ENCODE assay signal across 8 mouse cellular contexts in genomic region chr2:144267731-144268015, GRCm38 (mm10). TPM values are rescaled to one million over a fixed set of nuclear protein-coding genes. Genes with fewer than 3 reads are reported as not detected.
DNase-seq lines count a peak whose midpoint lies in the region; ATAC-seq and TF ChIP-seq lines count a peak whose summit lies in the region.

No protein-coding gene starts in this region.

- H3K4me1 ChIP-seq in MEL (ENCODE audit: control insufficient read depth in 1 of 2, insufficient read depth in 2 of 2, low read length in 2 of 2) = peaks cover 4 to 18% of the 10 kb centered on the region in 2 experiments
- H3K4me1 ChIP-seq in heart, postnatal 0 days (ENCODE audit: control insufficient read depth, insufficient read depth) = peaks cover 33% of the 10 kb centered on the region

- H3K9ac ChIP-seq in MEL (ENCODE audit: control insufficient read depth, low read depth, low read length, poor library complexity, severe bottlenecking) = peak overlapping the region; percentile 99
- H3K9ac ChIP-seq in heart, postnatal 0 days (replicated peaks; ENCODE audit: low read depth, low read length) = peak overlapping the region; percentile 27; the same call in 1 of the 2 replicates

- H3K9me3 ChIP-seq in MEL (replicated peaks; ENCODE audit: insufficient read depth, low read length) = no peaks in the 10 kb centered on the region
- H3K9me3 ChIP-seq in heart, postnatal 0 days (replicated peaks; ENCODE audit: control insufficient read depth, low read length) = no peaks in the 10 kb centered on the region

- TF ChIP-seq CTCF in MEL (IDR thresholded peaks at IDR 0.05 in 2 of 3, conservative IDR thresholded peaks at IDR 0.05 in 1 of 3; ENCODE audit: control insufficient read depth in 1 of 3, insufficient read depth in 1 of 3, low read depth in 2 of 3, low read length in 3 of 3, poor library complexity in 1 of 3, severe bottlenecking in 1 of 3) = no peak
- TF ChIP-seq CTCF in heart, postnatal 0 days (IDR thresholded peaks at IDR 0.05; ENCODE audit: low read depth) = no peak

- peaks cover 91% of the 10 kb centered on the region for H3K79me2 ChIP-seq in MEL (ENCODE audit: control insufficient read depth, insufficient read depth, low read length, poor library complexity)

- no peak for TF ChIP-seq POLR2A in MEL (IDR thresholded peaks at IDR 0.05; ENCODE audit: control insufficient read depth in 1 of 2, insufficient read depth in 1 of 2, low read depth in 1 of 2, low read length in 2 of 2, poor library complexity in 1 of 2)

- peak overlapping the region; percentile 33 for H3K27ac ChIP-seq in MEL (ENCODE audit: control insufficient read depth, low read depth, low read length)
- H3K27ac ChIP-seq in heart, postnatal 0 days (ENCODE audit: low read depth) = peak overlapping the region; percentile 51; the same call in 1 of the 2 replicates

- peak overlapping the region; percentile 62 to 85 for H3K4me3 ChIP-seq in MEL (ENCODE audit: control insufficient read depth in 1 of 2, insufficient read depth in 1 of 2, low read depth in 2 of 2, low read length in 2 of 2)
- H3K4me3 ChIP-seq in heart, postnatal 0 days (ENCODE audit: low read depth, low read length) = no peak overlapping the region

- no peak for ATAC-seq in heart, postnatal 0 days (ENCODE audit: insufficient read depth, low read depth)

- DNase-seq in layer of hippocampus, adult 9-11 months = peak; percentile 37
- no peak for DNase-seq in layer of hippocampus, postnatal 25 days (ENCODE audit: extremely low spot score in 1 of 2, low spot score in 1 of 2)
- DNase-seq in MEL (ENCODE audit: low read depth, low spot score) = peak; percentile 68
- no peak for DNase-seq in heart, postnatal 0 days (ENCODE audit: low spot score)
- DNase-seq in lung, postnatal 25 days (ENCODE audit: low spot score) = peak; percentile 67
- DNase-seq in retina, embryonic 14.5 days (ENCODE audit: low spot score) = no peak
- DNase-seq in urinary bladder, postnatal 36 days (ENCODE audit: low spot score in 2 of 2) = no peak
- DNase-seq in gastrocnemius, postnatal 4 days (ENCODE audit: low spot score in 2 of 2) = no peak

- no peak for TF ChIP-seq RAD21 in MEL (IDR thresholded peaks at IDR 0.05; ENCODE audit: low read depth, low read length)

- no peak for TF ChIP-seq EP300 in MEL (IDR thresholded peaks at IDR 0.05; ENCODE audit: low read depth in 1 of 2, low read length in 2 of 2)
- TF ChIP-seq EP300 in heart, postnatal 0 days (IDR thresholded peaks at IDR 0.05; ENCODE audit: low read depth) = no peak

- WGBS in heart, postnatal 0 days = 18% methylated on average over 1 of the region's 1 CpGs

- H3K36me3 ChIP-seq in MEL (ENCODE audit: control insufficient read depth in 1 of 2, insufficient read depth in 2 of 2, low read length in 2 of 2) = peaks cover 17 to 58% of the 10 kb centered on the region in 2 experiments
- H3K36me3 ChIP-seq in heart, postnatal 0 days (replicated peaks; ENCODE audit: control insufficient read depth, insufficient read depth, low read length) = no peaks in the 10 kb centered on the region; the same call in 1 of the 2 replicates

- H3K27me3 ChIP-seq in MEL (ENCODE audit: control insufficient read depth in 1 of 2, insufficient read depth in 2 of 2, low read length in 2 of 2) = no peaks in the 10 kb centered on the region
- H3K27me3 ChIP-seq in heart, postnatal 0 days (ENCODE audit: control insufficient read depth, insufficient read depth, low read length) = no peaks in the 10 kb centered on the region

- H3K4me2 ChIP-seq in heart, postnatal 0 days (ENCODE audit: low read depth, low read length) = peak overlapping the region; percentile 84

TF ChIP-seq in MEL, 35 proteins besides CTCF, POLR2A, EP300 and RAD21:
- TF ChIP-seq POLR2AphosphoS5 (IDR thresholded peaks at IDR 0.05; ENCODE audit: borderline replicate concordance, low read depth, low read length) = no peak
- peak; percentile 46; the same call in 1 of the 2 replicates for TF ChIP-seq MYC (IDR thresholded peaks at IDR 0.05; ENCODE audit: low read depth, low read length)
- peak; percentile 57; the same call in 1 of the 2 replicates for TF ChIP-seq USF1 (IDR thresholded peaks at IDR 0.05; ENCODE audit: low read depth, low read length)
- peak; percentile 37; the same call in 1 of the 2 replicates for TF ChIP-seq MXI1 (IDR thresholded peaks at IDR 0.05; ENCODE audit: low read depth, low read length)
- no peak for TF ChIP-seq MAX (IDR thresholded peaks at IDR 0.05; ENCODE audit: low read length)
- no peak for TF ChIP-seq RCOR1 (IDR thresholded peaks at IDR 0.05; ENCODE audit: low read depth, low read length)
- TF ChIP-seq ETS1 (IDR thresholded peaks at IDR 0.05; ENCODE audit: low read depth, low read length) = 0 out of 2 replicates have a peak, but pooled peaks have one; percentile 22
- TF ChIP-seq ZKSCAN1 (IDR thresholded peaks at IDR 0.05; ENCODE audit: low read depth, low read length) = no peak
- TF ChIP-seq ZC3H11A (IDR thresholded peaks at IDR 0.05; ENCODE audit: low read depth, low read length) = no peak
- no peak for TF ChIP-seq SIN3A (IDR thresholded peaks at IDR 0.05; ENCODE audit: low read length)

RNA-seq across cellular contexts. Expression of gene Mgme1, which starts 2.8 kb away (rescaled TPM):
- 1 to 10 TPM; 4.7 to 5.4 TPM for total RNA-seq in layer of hippocampus, postnatal 25 days (2021)
- total RNA-seq in MEL (2012; rRNA removed) = 14.1 and 16.8 TPM in 2 replicates
- 10 to 100 TPM in 1 of 2 experiments, not detected in 1; 20.3 TPM for polyA plus RNA-seq in MEL (2012; ENCODE audit: insufficient read depth in 1 of 2, insufficient read length in 2 of 2, low read depth in 1 of 2, low replicate concordance in 2 of 2, missing spikeins in 1 of 2)
- 7.5 and 11.1 TPM in 2 replicates for total RNA-seq in heart, postnatal 0 days (2014; rRNA removed; ENCODE audit: low replicate concordance)
- 12.6 and 14.6 TPM in 2 replicates for polyA plus RNA-seq in heart, postnatal 0 days (2015; fragmentation: Nextera tagmentation; extraction: Ambion mirVana)
- 1 to 10 TPM; 6.3 to 6.6 TPM for total RNA-seq in gastrocnemius, postnatal 4 days (2021)

RNA-seq across cellular contexts. Expression of gene Snx5, which starts 3.0 kb away (rescaled TPM):
- total RNA-seq in layer of hippocampus, postnatal 25 days (2021) = 10 to 100 TPM; 71.2 to 71.4 TPM
- total RNA-seq in MEL (2012; rRNA removed) = 136 and 161 TPM in 2 replicates
- 100 to 1,000 TPM; 213 to 835 TPM for polyA plus RNA-seq in MEL (2012; ENCODE audit: insufficient read depth in 1 of 2, insufficient read length in 2 of 2, low read depth in 1 of 2, low replicate concordance in 2 of 2, missing spikeins in 1 of 2)
- 80.2 and 146 TPM in 2 replicates for total RNA-seq in heart, postnatal 0 days (2014; rRNA removed; ENCODE audit: low replicate concordance)
- polyA plus RNA-seq in heart, postnatal 0 days (2015; fragmentation: Nextera tagmentation; extraction: Ambion mirVana) = 55.7 and 65.6 TPM in 2 replicates
- total RNA-seq in gastrocnemius, postnatal 4 days (2021) = 10 to 100 TPM; 92.2 to 94.5 TPM

Comparison
In these comparisons a context has a peak if more than half of its experiments do, and no peak if none do; other contexts are left out.
1. DNase-seq: peak in layer of hippocampus, adult 9-11 months (single experiment), MEL (single experiment) and lung, postnatal 25 days (single experiment); none in layer of hippocampus, postnatal 25 days (0 of 2), heart, postnatal 0 days (single experiment), retina, embryonic 14.5 days (single experiment), urinary bladder, postnatal 36 days (0 of 2) and gastrocnemius, postnatal 4 days (0 of 2).